Mouse (Mus musculus): ENCODE data around the gene Llcfc1.

- no peak for TF ChIP-seq POLR2A (IDR thresholded peaks at IDR 0.05; ENCODE audit: borderline replicate concordance, insufficient read depth, low read length)
- TF ChIP-seq CTCF (IDR thresholded peaks at IDR 0.05; ENCODE audit: borderline replicate concordance, insufficient read depth, low read depth, low read length), result no peak
Measured at GRCm38 (mm10) chr6:41685596-41685995, 1.4 kb downstream of the Llcfc1 start.

All from cerebellum, adult 2 months (tissue).